Mouse (Mus musculus): Measurements from ENCODE around the gene Map4k4. TPM values are rescaled to one million over a fixed set of nuclear protein-coding genes. Genes with fewer than 3 reads are reported as not detected.
A peak's percentile ranks its signal among the peaks of the same experiment; 100 is the strongest.

Gene Map4k4
- polyA plus RNA-seq, 1 experiment from 2014 or later = 26.1 TPM

- ATAC-seq (ENCODE audit: insufficient number of reproducible peaks, low FRiP score) = peak; percentile 10; the same call in 1 of the 2 replicates
- H3K4me3 ChIP-seq = peak overlapping the region; percentile 95
- WGBS = 2% methylated on average over 75 of the region's 75 CpGs
Measured at GRCm38 (mm10) chr1:39901063-39901811, 524 bp downstream of the Map4k4 start.

GRCm38 (mm10) chr1:39901851-39902703, 1.4 kb downstream of the Map4k4 start:
- 1% methylated on average over 26 of the region's 26 CpGs for WGBS
- H3K36me3 ChIP-seq = peaks cover 11% of the 10 kb centered on the region
- ATAC-seq (ENCODE audit: insufficient number of reproducible peaks, low FRiP score) = no peak
- H3K27me3 ChIP-seq (replicated peaks) = no peaks in the 10 kb centered on the region
- peak overlapping the region; percentile 99 for H3K9ac ChIP-seq
- no peaks in the 10 kb centered on the region for H3K9me3 ChIP-seq (replicated peaks)
- peak overlapping the region; percentile 98 for H3K27ac ChIP-seq (ENCODE audit: poor library complexity, severe bottlenecking)
- H3K4me3 ChIP-seq = peak overlapping the region; percentile 95
- H3K4me1 ChIP-seq (replicated peaks) = peaks cover 54% of the 10 kb centered on the region
- peak overlapping the region; percentile 84 for H3K4me2 ChIP-seq

More at GRCm38 (mm10) chr1:39901063-39901811, 524 bp downstream of the Map4k4 start:
- H3K4me2 ChIP-seq = peak overlapping the region; percentile 84
- H3K4me1 ChIP-seq (replicated peaks) = peaks cover 52% of the 10 kb centered on the region
- H3K9ac ChIP-seq = peak overlapping the region; percentile 99
- H3K36me3 ChIP-seq = peaks cover 11% of the 10 kb centered on the region
- H3K27ac ChIP-seq (ENCODE audit: poor library complexity, severe bottlenecking) = peak overlapping the region; percentile 98
- H3K9me3 ChIP-seq (replicated peaks) = no peaks in the 10 kb centered on the region
- no peaks in the 10 kb centered on the region for H3K27me3 ChIP-seq (replicated peaks)

GRCm38 (mm10) chr1:39902704-39903151, 2.0 kb downstream of the Map4k4 start:
- peaks cover 11% of the 10 kb centered on the region for H3K36me3 ChIP-seq
- H3K4me3 ChIP-seq = peak overlapping the region; percentile 95
- WGBS = 1% methylated on average over 3 of the region's 3 CpGs
- peak overlapping the region; percentile 98 for H3K27ac ChIP-seq (ENCODE audit: poor library complexity, severe bottlenecking)
- peak overlapping the region; percentile 84 for H3K4me2 ChIP-seq
- H3K27me3 ChIP-seq (replicated peaks) = no peaks in the 10 kb centered on the region
- peak overlapping the region; percentile 99 for H3K9ac ChIP-seq
- ATAC-seq (ENCODE audit: insufficient number of reproducible peaks, low FRiP score) = no peak
- peaks cover 61% of the 10 kb centered on the region for H3K4me1 ChIP-seq (replicated peaks)
- no peaks in the 10 kb centered on the region for H3K9me3 ChIP-seq (replicated peaks)

- Histone ChIP-seq H3K4me1 (replicated peaks) (peaks cover 71% of the 10 kb centered on the region), H3K27ac (ENCODE audit: poor library complexity, severe bottlenecking) (no peak overlapping the region), H3K4me2 (peak overlapping the region; percentile 29), H3K27me3 (replicated peaks) (no peaks in the 10 kb centered on the region), H3K9me3 (replicated peaks) (no peaks in the 10 kb centered on the region), H3K36me3 (peaks cover 11% of the 10 kb centered on the region), H3K9ac (no peak overlapping the region), H3K4me3 (no peak overlapping the region; the same call in 1 of the 2 replicates)
- ATAC-seq (ENCODE audit: insufficient number of reproducible peaks, low FRiP score) = no peak
- 86% methylated on average over 3 of the region's 3 CpGs for WGBS
Measured at GRCm38 (mm10) chr1:39904720-39905119, 4.0 kb downstream of the Map4k4 start.

GRCm38 (mm10) chr1:39906921-39907320, 6.2 kb downstream of the Map4k4 start:
- ATAC-seq (ENCODE audit: insufficient number of reproducible peaks, low FRiP score) = no peak
- WGBS = 59% methylated on average over 11 of the region's 11 CpGs
- Histone ChIP-seq H3K9me3 (replicated peaks) (no peaks in the 10 kb centered on the region), H3K27ac (ENCODE audit: poor library complexity, severe bottlenecking) (no peak overlapping the region), H3K9ac (no peak overlapping the region), H3K4me1 (replicated peaks) (peaks cover 86% of the 10 kb centered on the region), H3K27me3 (replicated peaks) (no peaks in the 10 kb centered on the region), H3K36me3 (peaks cover 22% of the 10 kb centered on the region), H3K4me3 (no peak overlapping the region), H3K4me2 (peak overlapping the region; percentile 5; the same call in 1 of the 2 replicates)

DNA sequence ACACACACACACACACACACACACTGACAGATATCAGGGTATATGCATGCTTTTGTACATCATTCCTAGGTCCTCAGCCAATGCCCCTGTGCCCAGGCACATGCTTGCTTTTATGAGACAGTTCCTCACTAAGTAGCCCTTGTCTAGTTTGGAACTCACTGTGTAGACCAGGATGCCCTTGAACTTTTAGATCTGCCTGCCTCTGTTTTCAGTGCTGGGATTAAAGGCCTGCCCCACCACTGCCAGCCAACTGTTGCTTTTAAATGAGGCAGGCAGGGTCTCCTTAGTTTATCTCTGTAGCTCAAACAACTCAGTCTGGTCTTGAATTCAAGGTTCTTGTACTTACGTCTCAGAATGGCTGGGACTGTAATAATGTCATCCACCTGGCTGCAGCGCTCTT, 8.3 kb downstream of the Map4k4 start:
- peaks cover 25% of the 10 kb centered on the region for H3K36me3 ChIP-seq
- H3K4me2 ChIP-seq = no peak overlapping the region
- H3K4me1 ChIP-seq (replicated peaks) = peaks cover 83% of the 10 kb centered on the region
- H3K9ac ChIP-seq = no peak overlapping the region
- ATAC-seq (ENCODE audit: insufficient number of reproducible peaks, low FRiP score) = no peak
- no peaks in the 10 kb centered on the region for H3K9me3 ChIP-seq (replicated peaks)
- H3K4me3 ChIP-seq = no peak overlapping the region
- WGBS = 90% methylated on average over 2 of the region's 2 CpGs
- H3K27ac ChIP-seq (ENCODE audit: poor library complexity, severe bottlenecking) = no peak overlapping the region
- H3K27me3 ChIP-seq (replicated peaks) = no peaks in the 10 kb centered on the region

- H3K36me3 ChIP-seq = peaks cover 27% of the 10 kb centered on the region
- WGBS = 54% methylated on average over 3 of the region's 3 CpGs
Measured at GRCm38 (mm10) chr1:39911446-39911845, 10.7 kb downstream of the Map4k4 start.

DNA sequence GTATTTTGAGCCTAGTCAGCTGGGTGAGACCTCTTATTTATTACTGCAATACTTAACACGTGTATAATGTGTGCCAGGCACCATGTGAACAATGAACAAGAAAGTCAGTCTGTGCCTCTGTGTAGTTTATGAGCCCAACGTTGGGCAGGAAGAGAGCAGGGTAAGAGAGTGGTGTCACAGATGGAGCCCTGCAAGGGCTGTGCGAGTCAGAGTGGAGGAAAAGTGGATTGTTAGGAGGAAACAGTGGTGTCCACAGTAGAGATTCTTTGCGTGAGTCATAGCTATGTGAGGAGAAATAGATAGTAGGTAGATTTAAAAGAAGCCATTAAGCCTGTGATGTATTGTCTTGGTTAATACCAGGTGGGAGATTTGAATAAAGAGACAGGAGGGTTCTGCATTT, 12.5 kb downstream of the Map4k4 start:
- Histone ChIP-seq H3K4me3 (no peak overlapping the region), H3K36me3 (peaks cover 28% of the 10 kb centered on the region), H3K4me1 (replicated peaks) (peaks cover 58% of the 10 kb centered on the region), H3K27me3 (replicated peaks) (no peaks in the 10 kb centered on the region), H3K9me3 (replicated peaks) (peaks cover 9% of the 10 kb centered on the region), H3K4me2 (no peak overlapping the region), H3K9ac (no peak overlapping the region), H3K27ac (ENCODE audit: poor library complexity, severe bottlenecking) (no peak overlapping the region)
- no peak for ATAC-seq (ENCODE audit: insufficient number of reproducible peaks, low FRiP score)
- 66% methylated on average over 4 of the region's 4 CpGs for whole genome bisulfite sequencing

More at GRCm38 (mm10) chr1:39911446-39911845, 10.7 kb downstream of the Map4k4 start:
- Histone ChIP-seq H3K4me2 (no peak overlapping the region), H3K4me1 (replicated peaks) (peaks cover 62% of the 10 kb centered on the region), H3K9ac (no peak overlapping the region), H3K27me3 (replicated peaks) (no peaks in the 10 kb centered on the region), H3K4me3 (no peak overlapping the region), H3K27ac (ENCODE audit: poor library complexity, severe bottlenecking) (no peak overlapping the region), H3K9me3 (replicated peaks) (peaks cover 9% of the 10 kb centered on the region)
- ATAC-seq (ENCODE audit: insufficient number of reproducible peaks, low FRiP score) = no peak

- Histone ChIP-seq H3K4me1 (replicated peaks) (peaks cover 55% of the 10 kb centered on the region), H3K36me3 (peaks cover 16% of the 10 kb centered on the region), H3K27me3 (replicated peaks) (no peaks in the 10 kb centered on the region), H3K4me3 (no peak overlapping the region), H3K4me2 (no peak overlapping the region), H3K27ac (ENCODE audit: poor library complexity, severe bottlenecking) (no peak overlapping the region), H3K9ac (no peak overlapping the region), H3K9me3 (replicated peaks) (peaks cover 9% of the 10 kb centered on the region)
- ATAC-seq (ENCODE audit: insufficient number of reproducible peaks, low FRiP score) = no peak
- WGBS = 86% methylated on average over 4 of the region's 4 CpGs
Measured at GRCm38 (mm10) chr1:39916144-39916543, 15.4 kb downstream of the Map4k4 start.

GRCm38 (mm10) chr1:39917855-39918516, 17.3 kb downstream of the Map4k4 start:
- no peak overlapping the region for H3K27ac ChIP-seq (ENCODE audit: poor library complexity, severe bottlenecking)
- peaks cover 60% of the 10 kb centered on the region for H3K4me1 ChIP-seq (replicated peaks)
- WGBS = 82% methylated on average over 13 of the region's 13 CpGs
- H3K36me3 ChIP-seq = peaks cover 14% of the 10 kb centered on the region
- H3K4me2 ChIP-seq = no peak overlapping the region
- ATAC-seq (ENCODE audit: insufficient number of reproducible peaks, low FRiP score) = no peak
- H3K9ac ChIP-seq = no peak overlapping the region
- H3K4me3 ChIP-seq = no peak overlapping the region
- peaks cover 9% of the 10 kb centered on the region for H3K9me3 ChIP-seq (replicated peaks)
- no peaks in the 10 kb centered on the region for H3K27me3 ChIP-seq (replicated peaks)

Measured in heart, embryonic 12.5 days (tissue).